Mouse (Mus musculus) testis, adult 2 months (tissue): Measurements from ENCODE around the gene Ccdc149.

ENCODE experiments used
- CTCF ChIP-seq: fragments of 200-500 bp; IDR thresholded peaks from 2 replicates; pipeline ENCODE4 v1.5.1; 2012; ENCODE audit warnings: low read depth, mild to moderate bottlenecking, inconsistent platforms, low read length, moderate library complexity; ENCODE audit not compliant: control insufficient read depth, insufficient read depth, insufficient replicate concordance
- POLR2A ChIP-seq: fragments of 200-500 bp; IDR thresholded peaks from 2 replicates; pipeline ENCODE4 v1.6.1; 2012; ENCODE audit warnings: low read depth, mild to moderate bottlenecking, inconsistent platforms, low read length, moderate library complexity; ENCODE audit not compliant: control insufficient read depth

- TF ChIP-seq CTCF = no peak
- TF ChIP-seq POLR2A = no peak
Measured at GRCm38 (mm10) chr5:52382837-52383236, 88.5 kb downstream of the Ccdc149 start.
